Mouse (Mus musculus): ENCODE data around the gene Grcc10. TPM values are rescaled to one million over a fixed set of nuclear protein-coding genes. Genes with fewer than 3 reads are reported as not detected.

Grcc10 gene
- polyA plus RNA-seq, 2 experiments: 290 to 438 TPM

GRCm38 (mm10) chr6:124702784-124703103, 38.4 kb downstream of the Grcc10 start:
- Histone ChIP-seq H3K4me2 (replicated peaks; ENCODE audit: low read depth, low read length, severe bottlenecking) (no peak overlapping the region), H3K27me3 (ENCODE audit: control insufficient read depth, insufficient read depth, low read length) (no peaks in the 10 kb centered on the region), H3K4me3 (replicated peaks; ENCODE audit: low read length) (no peak overlapping the region), H3K27ac (replicated peaks; ENCODE audit: low read depth, low read length) (no peak overlapping the region), H3K36me3 (ENCODE audit: control insufficient read depth, insufficient read depth, low read length) (peaks cover 74% of the 10 kb centered on the region), H3K9me3 (ENCODE audit: control insufficient read depth, low read length) (no peaks in the 10 kb centered on the region), H3K9ac (ENCODE audit: low read depth, low read length, severe bottlenecking) (no peak overlapping the region), H3K4me1 (ENCODE audit: control insufficient read depth, insufficient read depth, low read length) (no peaks in the 10 kb centered on the region)
- DNase-seq (ENCODE audit: low spot score) (peak; percentile 63), ATAC-seq (ENCODE audit: low FRiP score, low read depth) (peak; percentile 53; the same call in 1 of the 2 replicates)
- no peak for TF ChIP-seq POLR2A (IDR thresholded peaks at IDR 0.05; ENCODE audit: borderline replicate concordance, extremely low read depth, insufficient read depth, insufficient read length)
- 56% methylated on average over 3 of the region's 3 CpGs for WGBS

- H3K36me3 ChIP-seq (ENCODE audit: control insufficient read depth, insufficient read depth, low read length): peaks cover 70% of the 10 kb centered on the region
- no peak overlapping the region for H3K9ac ChIP-seq (ENCODE audit: low read depth, low read length, severe bottlenecking)
- no peaks in the 10 kb centered on the region for H3K27me3 ChIP-seq (ENCODE audit: control insufficient read depth, insufficient read depth, low read length)
- no peak overlapping the region for H3K27ac ChIP-seq (replicated peaks; ENCODE audit: low read depth, low read length)
- ATAC-seq (ENCODE audit: low FRiP score, low read depth) (no peak), DNase-seq (ENCODE audit: low spot score) (no peak)
- H3K4me2 ChIP-seq (replicated peaks; ENCODE audit: low read depth, low read length, severe bottlenecking): no peak overlapping the region
- H3K4me3 ChIP-seq (replicated peaks; ENCODE audit: low read length): no peak overlapping the region
- 91% methylated on average over 17 of the region's 17 CpGs for whole genome bisulfite sequencing
- TF ChIP-seq POLR2A (IDR thresholded peaks at IDR 0.05; ENCODE audit: borderline replicate concordance, extremely low read depth, insufficient read depth, insufficient read length): no peak
- no peaks in the 10 kb centered on the region for H3K4me1 ChIP-seq (ENCODE audit: control insufficient read depth, insufficient read depth, low read length)
- H3K9me3 ChIP-seq (ENCODE audit: control insufficient read depth, low read length): no peaks in the 10 kb centered on the region
These were observed 38.9 kb downstream of the Grcc10 start for GRCm38 (mm10) chr6:124702102-124702783.

- Histone ChIP-seq H3K36me3 (ENCODE audit: control insufficient read depth, insufficient read depth, low read length) (peaks cover 69% of the 10 kb centered on the region), H3K27ac (replicated peaks; ENCODE audit: low read depth, low read length) (no peak overlapping the region), H3K9ac (ENCODE audit: low read depth, low read length, severe bottlenecking) (no peak overlapping the region), H3K4me1 (ENCODE audit: control insufficient read depth, insufficient read depth, low read length) (no peaks in the 10 kb centered on the region), H3K4me2 (replicated peaks; ENCODE audit: low read depth, low read length, severe bottlenecking) (no peak overlapping the region), H3K27me3 (ENCODE audit: control insufficient read depth, insufficient read depth, low read length) (no peaks in the 10 kb centered on the region), H3K4me3 (replicated peaks; ENCODE audit: low read length) (no peak overlapping the region), H3K9me3 (ENCODE audit: control insufficient read depth, low read length) (no peaks in the 10 kb centered on the region)
- DNase-seq (ENCODE audit: low spot score): no peak
- ATAC-seq (ENCODE audit: low FRiP score, low read depth): no peak
- 81% methylated on average over 8 of the region's 8 CpGs for WGBS
- no peak for TF ChIP-seq POLR2A (IDR thresholded peaks at IDR 0.05; ENCODE audit: borderline replicate concordance, extremely low read depth, insufficient read depth, insufficient read length)
These were observed 39.8 kb downstream of the Grcc10 start for GRCm38 (mm10) chr6:124701338-124701737.

DNA sequence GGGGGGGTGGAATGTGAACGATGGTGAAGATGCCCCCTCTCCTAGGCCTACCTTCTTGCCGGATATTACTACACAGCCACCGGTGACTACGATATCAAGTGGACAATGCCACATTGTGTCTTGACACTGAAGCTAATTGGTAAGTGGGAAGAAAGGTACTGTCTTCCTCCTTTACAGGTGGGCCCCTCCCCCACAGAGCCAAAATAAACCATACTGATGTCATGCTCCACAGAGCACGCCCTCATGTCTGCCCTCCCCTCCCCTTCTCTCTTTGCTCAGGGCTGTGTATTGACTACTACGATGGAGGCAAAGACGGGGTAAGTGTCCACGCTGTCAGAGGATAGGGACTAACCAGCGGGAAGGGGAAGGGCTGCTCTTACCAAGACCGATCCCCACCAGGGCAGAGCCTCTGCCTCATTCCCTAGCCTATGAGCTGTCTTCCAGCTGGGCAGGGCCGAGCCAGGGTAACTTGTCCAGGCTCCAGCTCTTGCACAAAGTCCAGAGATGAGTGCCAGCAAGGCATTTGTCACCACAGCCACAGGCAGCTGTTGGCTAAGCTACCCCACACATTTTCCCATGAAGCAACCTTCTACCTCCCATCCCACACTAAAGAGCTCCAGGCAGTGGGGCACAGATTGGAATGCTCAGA, 41.1 kb downstream of the Grcc10 start:
- H3K4me2 ChIP-seq (replicated peaks; ENCODE audit: low read depth, low read length, severe bottlenecking): no peak overlapping the region
- no peaks in the 10 kb centered on the region for H3K27me3 ChIP-seq (ENCODE audit: control insufficient read depth, insufficient read depth, low read length)
- H3K4me1 ChIP-seq (ENCODE audit: control insufficient read depth, insufficient read depth, low read length): no peaks in the 10 kb centered on the region
- DNase-seq (ENCODE audit: low spot score) (peak; percentile 34), ATAC-seq (ENCODE audit: low FRiP score, low read depth) (peak; percentile 37; the same call in 1 of the 2 replicates)
- H3K9ac ChIP-seq (ENCODE audit: low read depth, low read length, severe bottlenecking): no peak overlapping the region
- no peak overlapping the region for H3K27ac ChIP-seq (replicated peaks; ENCODE audit: low read depth, low read length)
- WGBS: 96% methylated on average over 10 of the region's 11 CpGs
- no peak overlapping the region for H3K4me3 ChIP-seq (replicated peaks; ENCODE audit: low read length)
- TF ChIP-seq POLR2A (IDR thresholded peaks at IDR 0.05; ENCODE audit: borderline replicate concordance, extremely low read depth, insufficient read depth, insufficient read length): no peak
- H3K36me3 ChIP-seq (ENCODE audit: control insufficient read depth, insufficient read depth, low read length): peaks cover 61% of the 10 kb centered on the region
- no peaks in the 10 kb centered on the region for H3K9me3 ChIP-seq (ENCODE audit: control insufficient read depth, low read length)

DNA sequence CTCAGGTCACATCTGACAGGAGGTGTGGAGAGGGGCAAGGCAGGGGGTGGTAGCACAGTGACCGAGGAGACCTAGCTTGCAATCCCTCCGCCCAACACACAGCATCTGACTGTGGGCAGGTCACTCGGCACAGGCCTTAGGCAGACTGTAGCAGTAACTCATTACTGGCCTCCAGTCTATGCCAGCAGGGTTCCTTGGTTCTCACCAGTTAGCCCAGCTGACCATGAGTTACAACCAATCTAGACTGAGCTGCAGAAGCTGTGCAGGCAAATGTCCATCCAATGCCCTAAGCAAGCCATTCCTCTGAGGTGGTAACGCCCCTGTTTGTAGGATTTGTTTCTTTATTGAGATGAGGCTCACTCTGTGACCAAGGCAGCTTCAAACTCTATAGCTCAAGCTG, 41.8 kb downstream of the Grcc10 start:
- Histone ChIP-seq H3K4me1 (ENCODE audit: control insufficient read depth, insufficient read depth, low read length) (no peaks in the 10 kb centered on the region), H3K9ac (ENCODE audit: low read depth, low read length, severe bottlenecking) (no peak overlapping the region), H3K27ac (replicated peaks; ENCODE audit: low read depth, low read length) (no peak overlapping the region), H3K27me3 (ENCODE audit: control insufficient read depth, insufficient read depth, low read length) (no peaks in the 10 kb centered on the region), H3K4me3 (replicated peaks; ENCODE audit: low read length) (no peak overlapping the region), H3K4me2 (replicated peaks; ENCODE audit: low read depth, low read length, severe bottlenecking) (no peak overlapping the region), H3K9me3 (ENCODE audit: control insufficient read depth, low read length) (no peaks in the 10 kb centered on the region), H3K36me3 (ENCODE audit: control insufficient read depth, insufficient read depth, low read length) (peaks cover 54% of the 10 kb centered on the region)
- TF ChIP-seq POLR2A (IDR thresholded peaks at IDR 0.05; ENCODE audit: borderline replicate concordance, extremely low read depth, insufficient read depth, insufficient read length): no peak
- no peak for DNase-seq (ENCODE audit: low spot score)
- no peak for ATAC-seq (ENCODE audit: low FRiP score, low read depth)
- WGBS: 77% methylated on average over 4 of the region's 4 CpGs

All from limb, embryonic 14.5 days (tissue).